Mouse (Mus musculus) megakaryocyte, adult 5-6 weeks (primary cell): ENCODE results near the gene Kbtbd12. TPM values are rescaled to one million over a fixed set of nuclear protein-coding genes. Genes with fewer than 3 reads are reported as not detected.

Experiments used
- ATAC-seq: 2 replicates; pipeline ENCODE4 v1.8.0; 2016; ENCODE audit warnings: mild to moderate bottlenecking, inconsistent platforms; ENCODE audit not compliant: poor library complexity, severe bottlenecking
- total RNA-seq, 2 experiments: library from RNA; stranded (forward) in 1 of 2; stranded (reverse) in 1 of 2; fragments of 153-499, 151-499 nt in 1 of 2; fragments of 221-1000, 200-1000 nt in 1 of 2; gene quantifications; 2 replicates each; pipeline versions ENCODE4 v1.2.3 to v1.2.4; 2015 to 2017

Kbtbd12 gene
- total RNA-seq, 2 experiments from 2014 or later: 0.73 TPM; not detected in 1

- peak; percentile 76 for ATAC-seq
These were observed 10.4 kb downstream of the Kbtbd12 start for GRCm38 (mm10) chr6:88627317-88627811.

- ATAC-seq: no peak
These were observed 10.8 kb downstream of the Kbtbd12 start for GRCm38 (mm10) chr6:88626912-88627311.

- no peak for ATAC-seq
These were observed 11.3 kb downstream of the Kbtbd12 start for GRCm38 (mm10) chr6:88626462-88626861.

- no peak for ATAC-seq
These were observed 15.8 kb downstream of the Kbtbd12 start for GRCm38 (mm10) chr6:88621816-88622481.

GRCm38 (mm10) chr6:88619542-88619941, 18.2 kb downstream of the Kbtbd12 start:
- no peak for ATAC-seq

GRCm38 (mm10) chr6:88615352-88615751, 22.4 kb downstream of the Kbtbd12 start:
- no peak for ATAC-seq

GRCm38 (mm10) chr6:88606417-88606816, 31.3 kb downstream of the Kbtbd12 start:
- ATAC-seq: no peak

GRCm38 (mm10) chr6:88605715-88606114, 32.0 kb downstream of the Kbtbd12 start:
- no peak for ATAC-seq

GRCm38 (mm10) chr6:88605235-88605634, 32.5 kb downstream of the Kbtbd12 start:
- ATAC-seq: no peak

- ATAC-seq: no peak
These were observed 41.6 kb downstream of the Kbtbd12 start for GRCm38 (mm10) chr6:88596108-88596507.

GRCm38 (mm10) chr6:88592367-88592766, 45.4 kb downstream of the Kbtbd12 start:
- ATAC-seq: no peak

GRCm38 (mm10) chr6:88590231-88590630, 47.5 kb downstream of the Kbtbd12 start:
- ATAC-seq: no peak

GRCm38 (mm10) chr6:88589517-88589916, 48.2 kb downstream of the Kbtbd12 start:
- no peak for ATAC-seq

GRCm38 (mm10) chr6:88588581-88589256, 49.0 kb downstream of the Kbtbd12 start:
- ATAC-seq: no peak

GRCm38 (mm10) chr6:88587091-88587490, 50.7 kb downstream of the Kbtbd12 start:
- no peak for ATAC-seq

GRCm38 (mm10) chr6:88583950-88584349, 53.8 kb downstream of the Kbtbd12 start:
- ATAC-seq: no peak

- ATAC-seq: no peak
These were observed 61.3 kb downstream of the Kbtbd12 start for GRCm38 (mm10) chr6:88576495-88576894.

GRCm38 (mm10) chr6:88566676-88567075, 71.1 kb downstream of the Kbtbd12 start:
- ATAC-seq: no peak

- ATAC-seq: no peak
These were observed 72.7 kb downstream of the Kbtbd12 start for GRCm38 (mm10) chr6:88565033-88565432.

- ATAC-seq: no peak
These were observed 77.6 kb downstream of the Kbtbd12 start for GRCm38 (mm10) chr6:88560156-88560555.

GRCm38 (mm10) chr6:88559688-88560087, 78.1 kb downstream of the Kbtbd12 start:
- no peak for ATAC-seq

- ATAC-seq: no peak
These were observed 79.7 kb downstream of the Kbtbd12 start for GRCm38 (mm10) chr6:88558076-88558475.
